Mouse (Mus musculus): ENCODE measurements at regions not wholly inside any gene's neighbourhood (a gene's known extent, or its start where the extent isn't known, plus 50 kb on each side); places are given as distances from the start of the nearest gene placed in this dataset.
A peak's percentile ranks its signal among the peaks of the same experiment; 100 is the strongest.

DNA sequence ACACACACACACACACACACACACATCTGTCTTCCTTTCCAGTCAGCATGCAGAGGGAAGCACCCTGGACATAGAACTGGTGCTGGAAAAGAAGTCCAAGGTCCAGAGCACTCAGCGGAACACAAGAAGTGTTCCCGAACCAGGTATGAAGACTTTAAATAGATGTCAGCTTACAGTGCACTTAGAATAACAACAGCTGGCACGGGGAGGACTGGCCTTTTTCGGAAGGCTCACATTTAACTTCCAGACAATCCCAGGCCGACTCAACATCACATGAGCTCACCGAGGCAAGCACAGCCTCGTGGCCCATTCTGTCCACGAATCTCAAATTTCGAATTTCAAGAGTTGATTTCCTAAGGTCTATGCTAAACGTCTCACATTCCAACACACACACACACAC lies 70.9 kb upstream of the Slc25a33 start:
- peak; percentile 46 to 73 for DNase-seq

DNA sequence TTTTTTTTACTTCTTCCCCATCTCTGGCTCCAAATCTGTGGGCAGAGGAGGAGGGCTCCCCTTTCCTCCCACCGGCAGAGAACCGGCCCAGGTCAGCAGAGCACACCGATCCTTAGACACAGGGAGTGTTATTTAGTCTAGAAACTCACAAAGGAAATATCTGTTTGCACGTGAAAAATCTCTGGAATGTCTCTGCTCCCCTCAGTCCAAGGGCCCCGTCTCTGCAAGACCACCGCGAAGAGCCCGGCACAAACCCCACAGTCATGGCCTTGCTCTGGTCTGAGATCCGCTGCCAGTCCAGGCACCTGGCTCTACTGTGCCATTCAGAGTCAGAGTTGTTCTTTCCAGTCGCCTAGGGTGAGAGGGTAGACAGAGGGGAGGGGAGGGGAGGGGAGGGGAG lies 69.7 kb upstream of the Slc25a33 start:
- no peak for DNase-seq

DNA sequence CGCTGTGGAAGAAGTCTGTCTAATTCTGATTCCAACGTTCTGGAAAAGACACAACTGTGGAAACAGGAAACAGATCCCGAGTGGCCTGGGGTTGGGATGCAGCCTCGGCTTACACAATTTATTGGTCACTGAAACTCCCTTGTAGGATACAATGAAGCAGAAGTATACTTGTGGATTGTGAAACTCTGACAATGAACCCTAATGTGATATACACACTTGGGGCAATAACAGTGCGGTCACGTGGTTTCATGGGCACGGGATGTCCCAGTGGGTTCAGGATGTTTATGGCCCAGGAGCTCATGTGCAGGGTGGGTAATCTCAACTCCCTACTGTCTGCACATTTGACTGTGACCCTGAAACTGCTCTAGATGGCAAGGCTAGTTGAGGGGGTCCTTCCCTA lies 68.8 kb upstream of the Slc25a33 start:
- no peak for DNase-seq

GRCm38 (mm10) chr4:149841856-149842255 lies 67.8 kb upstream of the Slc25a33 start:
- peak; percentile 56 to 62 for DNase-seq

DNA sequence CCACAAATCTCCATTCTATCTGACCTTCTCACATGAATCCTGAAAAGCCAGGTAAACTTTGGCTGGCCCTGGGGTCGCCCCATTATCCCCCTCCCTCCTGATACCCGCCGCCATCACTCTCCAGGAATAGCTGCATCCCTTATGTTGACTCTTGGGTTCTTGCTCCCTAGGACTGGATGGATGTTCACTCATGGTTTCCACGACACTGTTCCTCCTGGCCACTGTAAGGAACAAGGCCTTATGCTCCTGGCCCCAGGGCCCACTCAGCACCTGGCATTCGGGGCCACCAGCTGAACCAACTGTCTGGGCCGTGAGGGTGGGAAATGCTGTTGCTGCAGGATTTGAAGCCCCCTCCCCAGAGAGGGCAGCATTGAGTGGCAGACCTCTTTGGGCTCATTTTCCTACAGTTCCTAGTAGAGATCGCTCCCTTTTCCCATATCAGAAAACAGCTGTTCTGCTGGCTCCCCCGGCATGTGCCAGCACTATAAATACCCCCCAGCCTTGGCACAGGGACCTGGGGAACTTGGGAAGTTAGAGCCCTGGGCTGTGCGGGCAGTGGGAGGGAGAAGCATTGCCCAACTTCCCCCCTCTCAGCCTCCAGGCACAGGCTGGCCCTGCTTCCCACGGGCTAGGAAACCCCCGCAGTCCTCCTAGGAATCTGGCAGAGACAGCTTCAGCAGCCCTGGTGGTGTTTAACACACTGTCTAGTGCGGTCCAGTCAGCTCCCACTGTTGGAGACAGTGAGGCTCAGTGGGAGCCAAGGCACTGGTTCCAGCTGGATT lies 66.6 kb upstream of the Slc25a33 start:
- no peak for DNase-seq

DNA sequence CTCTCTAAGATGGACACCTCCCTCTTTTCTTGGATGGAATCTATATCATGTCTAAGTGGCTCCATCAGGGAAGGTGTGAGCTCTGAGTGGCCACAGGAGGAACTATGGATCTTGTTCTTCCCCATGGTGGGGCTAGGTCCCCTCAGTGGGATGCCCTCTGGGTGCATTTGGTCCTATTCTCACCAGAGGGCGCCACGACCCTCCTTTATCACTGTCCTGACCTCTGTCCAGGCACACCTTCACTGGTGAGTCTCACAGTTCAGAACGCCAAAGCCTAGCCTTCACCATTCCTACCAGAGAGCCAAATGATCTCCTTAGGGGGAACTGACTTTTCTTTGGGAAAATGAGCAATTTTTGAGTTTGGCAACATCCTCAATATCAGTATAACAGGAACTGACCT lies 64.6 kb upstream of the Slc25a33 start:
- peak; percentile 66 to 71 for DNase-seq

GRCm38 (mm10) chr4:149834646-149835156 lies 60.6 kb upstream of the Slc25a33 start:
- no peak for DNase-seq

- no peak for DNase-seq
Observed at GRCm38 (mm10) chr4:149832446-149833101, 58.5 kb upstream of the Slc25a33 start.

DNA sequence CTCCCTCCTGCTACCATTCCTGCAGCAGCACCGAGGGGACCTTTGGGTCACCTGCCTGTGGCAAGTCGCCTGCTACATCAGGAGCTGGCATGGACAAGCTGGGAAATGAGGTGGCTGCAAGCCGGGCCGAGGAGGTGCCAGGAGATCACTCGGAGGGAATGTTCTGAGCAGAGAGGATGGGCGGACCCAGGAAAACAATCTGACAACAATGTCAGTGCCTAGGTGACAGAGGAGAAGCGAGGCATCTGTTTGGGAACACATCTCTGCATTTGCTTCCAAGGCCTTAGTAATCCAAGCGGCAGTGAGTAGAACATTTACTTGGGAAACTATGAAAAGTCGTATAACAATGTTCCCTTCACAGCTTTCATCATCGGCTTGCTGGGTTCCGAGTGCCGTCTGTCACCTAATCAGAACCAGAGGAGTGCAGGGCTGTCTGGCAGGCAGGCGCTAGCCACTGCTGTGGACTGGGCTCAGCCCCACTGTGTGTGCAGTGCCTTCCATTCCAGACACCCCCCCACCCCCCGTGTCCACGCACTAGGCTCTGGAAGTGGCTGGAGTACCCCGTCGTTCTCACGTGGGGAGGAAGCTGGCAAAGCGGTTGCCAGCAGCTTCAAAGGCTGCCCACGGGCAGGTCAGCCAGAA lies 56.6 kb upstream of the Slc25a33 start:
- no peak for DNase-seq

DNA sequence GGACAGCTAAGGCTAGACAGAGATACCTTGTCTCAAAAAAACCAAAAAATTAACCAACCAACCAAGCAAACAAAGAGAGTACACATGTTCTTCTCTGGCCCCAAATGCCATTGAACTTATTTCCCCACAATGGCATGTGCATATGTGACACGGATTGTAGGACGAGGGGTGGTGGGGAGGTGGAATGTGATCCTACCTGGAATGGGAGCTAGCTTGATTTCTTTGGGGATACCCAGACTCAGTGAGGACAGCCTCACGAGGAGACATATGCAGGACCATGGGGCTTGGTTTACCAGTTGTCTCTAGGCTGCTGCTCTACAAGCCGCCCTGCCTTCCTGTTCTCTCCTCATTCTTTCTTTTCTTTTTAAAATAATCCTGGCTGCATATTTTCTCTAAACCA lies 55.9 kb upstream of the Slc25a33 start:
- no peak for DNase-seq

DNA sequence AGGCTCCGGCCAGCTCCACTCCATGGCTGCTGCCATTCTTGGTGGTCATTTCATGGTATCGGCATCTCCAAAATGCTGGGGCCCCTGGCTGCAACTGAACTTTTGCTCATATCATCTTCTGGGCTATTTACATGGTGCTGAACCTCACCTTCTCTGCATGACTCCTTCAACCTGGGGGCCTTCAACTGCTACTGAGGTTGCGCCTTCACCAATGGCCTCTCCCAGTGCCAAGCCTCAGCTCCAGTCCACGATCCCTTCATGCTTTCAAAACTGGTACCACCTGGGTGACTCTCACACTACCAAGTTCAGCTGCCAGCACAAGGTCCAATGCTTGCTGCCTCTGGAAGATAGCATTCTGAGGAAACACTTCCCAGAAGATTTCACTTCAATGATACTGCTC lies 53.7 kb upstream of the Slc25a33 start:
- no peak for DNase-seq

All from kidney, postnatal 25 days (tissue).